Mouse (Mus musculus) common myeloid progenitor, adult 5-6 weeks (primary cell): ENCODE data around the gene Sval2. TPM values are rescaled to one million over a fixed set of nuclear protein-coding genes. Genes with fewer than 3 reads are reported as not detected.

Source experiments
- ATAC-seq: replicated peaks from 2 replicates; pipeline ENCODE4 v1.8.0; 2016; ENCODE audit warnings: low read depth, mild to moderate bottlenecking, moderate TSS enrichment, inconsistent platforms; ENCODE audit not compliant: poor library complexity, severe bottlenecking
- total RNA-seq: library from RNA; stranded (forward); fragments of 200-1000, 187-1606 nt; gene quantifications from 2 replicates; pipeline ENCODE4 v1.2.3, GENCODE M21; 2017

The Sval2 gene
- not detected in 2 replicates for total RNA-seq

DNA sequence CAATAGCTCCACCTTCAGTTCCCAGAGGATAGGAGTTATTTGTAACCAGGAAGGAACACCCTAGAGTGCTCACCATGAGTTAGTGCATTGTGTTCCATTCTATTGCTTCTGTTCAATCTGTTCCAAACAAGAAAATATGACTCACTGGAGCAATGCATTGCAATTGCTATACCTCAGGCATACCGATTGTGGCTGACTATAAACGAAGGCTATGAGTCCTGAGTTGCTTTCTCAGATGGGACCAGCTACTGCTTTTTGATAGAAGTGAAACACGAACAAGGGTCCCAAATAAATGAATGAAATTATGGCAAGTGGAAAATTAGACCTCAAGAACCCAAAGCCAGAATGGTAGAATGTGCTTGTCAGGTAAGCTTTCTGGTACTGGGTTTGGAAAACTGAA lies at the start of gene Sval2:
Gene Sval2, plus strand, starts transcription at position 301 of the 400 bp plus-strand sequence.
- no peak for ATAC-seq

DNA sequence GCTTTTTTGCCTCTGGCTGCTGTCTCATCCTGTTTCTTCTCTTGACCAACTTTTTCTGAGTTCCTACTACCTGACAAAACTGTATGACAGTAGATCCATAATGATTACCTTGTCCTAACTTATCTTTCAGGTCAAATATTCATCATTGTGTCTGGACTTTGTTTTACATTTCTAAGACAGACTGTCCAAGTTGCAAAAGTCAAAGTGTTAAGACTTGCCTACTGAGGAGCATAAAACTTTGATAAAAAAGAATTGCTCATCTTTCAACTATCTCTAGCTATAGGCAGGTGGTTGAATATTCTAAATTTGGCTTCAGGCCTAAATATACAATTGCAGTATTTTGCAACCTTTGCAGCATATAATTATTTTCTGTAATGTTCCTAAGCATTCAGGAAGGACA lies 28.7 kb upstream of the Sval2 start:
- ATAC-seq = no peak

DNA sequence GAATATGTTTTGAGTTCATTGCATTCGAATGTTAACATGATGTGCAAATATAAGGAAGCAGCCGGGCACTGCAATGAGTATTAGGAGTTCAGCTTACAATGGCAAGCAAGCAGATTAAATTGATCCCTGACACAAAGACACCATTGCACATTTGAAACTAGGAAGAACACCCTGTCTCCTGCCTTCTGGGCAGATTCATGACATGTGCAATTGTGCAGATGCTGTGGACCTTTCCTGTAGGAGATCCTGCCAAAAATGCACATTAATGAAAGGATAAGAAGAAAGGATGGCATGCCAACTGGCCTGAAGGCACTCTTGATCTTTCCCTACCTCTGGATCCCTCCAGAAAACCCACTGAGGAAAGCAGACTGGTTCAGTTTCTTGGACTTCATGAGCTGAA lies 23.3 kb upstream of the Sval2 start:
- ATAC-seq = no peak

DNA sequence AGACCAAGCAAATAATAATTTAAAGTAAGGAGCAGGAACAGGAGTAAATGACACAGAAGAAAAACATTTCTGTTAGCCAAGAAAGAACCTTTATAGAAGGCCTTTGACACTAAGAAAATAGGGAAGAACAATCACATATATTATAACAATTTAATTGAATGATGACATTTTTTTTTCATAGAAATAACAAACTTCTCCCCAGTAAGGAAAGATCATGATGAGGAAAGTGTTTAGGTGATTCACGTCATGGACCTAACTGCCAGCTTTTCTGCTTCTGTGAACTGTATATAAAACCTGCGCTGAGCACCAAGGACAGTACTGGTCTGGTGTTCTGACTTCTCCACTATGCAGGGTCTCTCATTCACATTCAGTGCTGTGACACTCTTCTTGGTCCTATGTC lies 5.6 kb upstream of the Sval2 start, which contains the start of gene Pip:
Gene Pip, plus strand, starts transcription at position 301 of the 400 bp plus-strand sequence.
- no peak for ATAC-seq

DNA sequence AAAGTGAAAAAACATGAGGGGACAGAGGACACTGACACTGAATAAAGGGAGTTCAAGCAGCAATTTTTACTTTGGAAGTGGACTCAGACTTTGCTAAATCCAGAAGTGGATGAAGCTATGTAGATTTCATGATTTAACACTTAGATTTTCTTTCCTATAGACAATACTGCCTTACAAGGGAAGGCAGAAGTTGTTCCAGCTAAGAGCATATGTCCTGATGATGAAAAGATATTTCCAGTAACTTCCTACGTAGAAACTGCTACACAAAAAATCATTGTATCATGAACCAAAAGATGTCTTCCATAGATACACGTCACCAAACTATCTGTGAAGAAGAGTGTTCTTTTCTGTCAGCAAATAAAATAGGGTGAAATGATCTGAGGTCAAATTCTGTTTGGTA lies 11.2 kb downstream of the Sval2 start:
- ATAC-seq = no peak

DNA sequence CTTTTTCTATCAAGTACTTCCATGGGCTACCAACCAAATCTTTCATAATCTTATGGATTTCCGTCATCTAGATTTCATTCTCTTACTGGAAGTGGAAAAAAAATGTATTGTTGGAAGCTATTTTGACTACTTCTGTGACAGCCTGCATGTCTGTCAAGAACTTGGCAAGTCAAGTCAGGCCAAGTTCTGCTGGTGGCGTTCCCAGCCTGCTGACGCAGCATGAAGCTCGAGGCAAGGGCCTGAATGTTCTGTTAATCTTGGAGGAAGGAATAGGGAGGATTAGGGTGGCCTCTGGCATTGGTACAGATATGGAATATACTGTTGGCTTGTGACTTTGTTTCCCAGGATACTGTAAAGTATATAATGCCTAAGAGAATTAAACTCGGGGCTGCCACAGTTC lies 58.8 kb downstream of the Sval2 start:
- ATAC-seq = no peak

Other genes with a start within 250 kb of the Sval2 start
- gene Ephb6, start 247.5 kb upstream of the Sval2 start, total RNA-seq = 3.2 and 6.5 TPM in 2 replicates
- gene Trpv6, start 216.6 kb upstream of the Sval2 start, total RNA-seq = not detected in 2 replicates
- gene Trpv5, start 172.2 kb upstream of the Sval2 start, total RNA-seq = not detected in 2 replicates
- not detected in 2 replicates for gene Llcfc1, start 168.6 kb upstream of the Sval2 start, total RNA-seq
- gene Kel, start 148.7 kb upstream of the Sval2 start, total RNA-seq = 21.9 and 39.3 TPM in 2 replicates
- gene Olfr459, start 77.8 kb upstream of the Sval2 start, total RNA-seq = not detected in 2 replicates
- gene Pip, start 5.5 kb upstream of the Sval2 start, total RNA-seq = not detected in 2 replicates
- not detected in 2 replicates for gene Sval1, start 98.6 kb downstream of the Sval2 start, total RNA-seq
- gene Sval3, start 115.2 kb downstream of the Sval2 start, total RNA-seq = not detected in 2 replicates
- gene Sva, start 185.4 kb downstream of the Sval2 start, total RNA-seq = not detected in 2 replicates